Mouse (Mus musculus) heart, embryonic 10.5 days (tissue): ENCODE data around the gene Mpdu1. TPM values are rescaled to one million over a fixed set of nuclear protein-coding genes. Genes with fewer than 3 reads are reported as not detected.
"Not testable (repeated sequence)": the region's sequence is repeated elsewhere in the genome, so short reads cannot be mapped to it uniquely, and the experiment has no call there.

ENCODE experiments used
- DNase-seq: peaks from one replicate; pipeline ENCODE4 v3.0.0-alpha.2; 2017; ENCODE audit warnings: low spot score
- H3K27ac ChIP-seq: fragments of 300-500 bp; sonication (generic); 2 replicates; pipeline ENCODE4 v1.5.1; 2016; ENCODE audit warnings: mild to moderate bottlenecking
- H3K27me3 ChIP-seq: fragments of 300-500 bp; sonication (generic); 2 replicates; pipeline ENCODE4 v1.6.1; 2016; ENCODE audit warnings: mild to moderate bottlenecking; ENCODE audit not compliant: poor library complexity, insufficient read depth, severe bottlenecking
- H3K36me3 ChIP-seq: fragments of 300-500 bp; sonication (generic); 2 replicates; pipeline ENCODE4 v1.6.1; 2016; ENCODE audit warnings: mild to moderate bottlenecking, moderate library complexity
- H3K4me1 ChIP-seq: fragments of 300-500 bp; sonication (generic); 2 replicates; pipeline ENCODE4 v1.6.1; 2016; ENCODE audit warnings: mild to moderate bottlenecking
- H3K4me3 ChIP-seq: fragments of 300-500 bp; sonication (generic); 2 replicates; pipeline ENCODE4 v1.5.1; 2016; ENCODE audit warnings: mild to moderate bottlenecking, moderate library complexity
- H3K9me3 ChIP-seq: fragments of 300-500 bp; sonication (generic); 2 replicates; pipeline ENCODE4 v1.6.1; 2016; ENCODE audit warnings: mild to moderate bottlenecking, moderate library complexity
- WGBS: fragments of 180-500 bp; shearing (Covaris S2); methylation state at CpG from one replicate; pipeline ENCODE4 v1.1.7; 2016; 5-methylcytosine and 5-hydroxymethylcytosine counted together
- polyA plus RNA-seq: library from polyadenylated mRNA; unstranded; fragments of >200 nt; fragmentation: Nextera tagmentation; extraction: Ambion mirVana; gene quantifications from 2 replicates; pipeline ENCODE4 v1.2.1, GENCODE M21; 2016

Mpdu1 gene
- polyA plus RNA-seq, 1 experiment from 2014 or later: 63.7 TPM

DNA sequence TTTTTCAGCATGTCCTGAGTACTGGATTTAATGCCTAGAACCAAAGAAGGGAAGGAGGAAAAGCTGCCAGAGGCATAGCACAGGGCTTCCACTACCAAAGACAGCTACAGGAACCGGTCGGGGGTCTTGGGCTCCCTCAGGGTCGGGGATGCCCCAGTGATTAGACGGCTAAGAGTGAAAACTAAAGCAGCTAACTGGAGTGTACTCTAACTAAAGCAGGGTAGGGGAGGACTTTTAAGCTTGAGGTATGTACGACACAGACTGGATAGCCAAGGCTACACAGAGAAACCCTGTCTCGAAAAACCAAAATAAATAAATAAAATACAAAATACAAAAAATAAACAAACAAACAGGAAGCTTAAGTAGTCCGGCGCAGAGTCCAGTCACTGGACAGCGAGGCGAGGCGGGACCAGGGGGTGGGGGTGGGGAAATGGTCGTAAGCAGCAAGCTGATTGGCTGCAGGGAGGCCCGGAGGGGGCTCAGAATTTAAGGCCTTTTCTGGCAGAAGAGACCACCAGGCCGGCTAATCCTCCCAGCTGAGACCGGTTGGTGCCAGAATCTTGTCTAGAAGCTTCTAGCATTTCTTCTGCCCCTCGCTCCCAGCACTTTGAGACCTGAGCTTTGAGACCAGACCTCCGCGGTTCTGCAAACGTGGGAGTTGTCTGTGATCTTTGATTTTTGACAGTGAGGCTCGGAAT lies 40.7 kb downstream of the Mpdu1 start, which contains the start of gene Sat2:
Gene Sat2, plus strand, starts transcription at position 454 of the 698 bp plus-strand sequence.
- H3K27me3 ChIP-seq: peaks cover 3% of the 10 kb centered on the region; the same call in 1 of the 2 replicates

DNA sequence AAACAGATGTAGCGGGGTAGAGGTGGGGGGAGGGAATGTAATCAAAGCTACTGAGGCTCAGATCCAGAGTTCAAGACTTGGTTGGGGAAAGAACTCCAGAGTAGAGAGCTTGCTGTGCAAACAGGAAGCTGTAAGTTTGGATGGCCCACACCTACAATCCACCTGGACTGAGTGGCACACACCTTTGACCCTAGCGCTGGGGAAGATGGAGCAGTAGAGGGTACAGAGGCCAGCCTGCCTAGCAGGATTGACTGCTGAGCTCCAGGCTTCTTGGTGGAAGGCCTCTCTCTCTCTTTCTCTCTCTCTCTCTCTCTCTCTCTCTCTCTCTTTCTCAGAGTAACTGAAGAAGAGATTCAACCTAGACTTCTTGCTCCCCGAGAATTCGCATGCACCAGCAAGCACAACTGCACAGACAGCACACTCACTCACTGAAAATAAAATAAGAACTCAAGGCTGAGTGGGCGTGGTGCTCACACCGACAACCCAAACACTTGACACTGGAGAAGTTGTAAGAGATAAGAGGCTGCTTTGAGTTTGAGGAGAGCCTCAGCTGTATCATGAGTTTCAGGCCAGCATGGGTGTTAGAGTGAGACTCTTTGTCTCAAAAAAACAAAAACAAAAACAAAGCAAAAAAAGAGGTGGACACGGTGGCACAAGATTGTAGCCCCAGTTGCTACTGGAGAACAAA lies 41.9 kb downstream of the Mpdu1 start:
- WGBS: 66% methylated on average over 7 of the region's 7 CpGs

More for the DNA sequence above, 40.7 kb downstream of the Mpdu1 start, which contains the start of gene Sat2:
- H3K4me1 ChIP-seq: peaks cover 36% of the 10 kb centered on the region
- peak within 1 kb of the TSS; percentile 74 for H3K4me3 ChIP-seq
- peak within 1 kb of the TSS; percentile 93 for H3K27ac ChIP-seq
- H3K9me3 ChIP-seq: no peaks in the 10 kb centered on the region
- DNase-seq: peak; percentile 95
- 3% methylated on average over 20 of the region's 20 CpGs for WGBS
- H3K36me3 ChIP-seq: no peaks in the 10 kb centered on the region

DNA sequence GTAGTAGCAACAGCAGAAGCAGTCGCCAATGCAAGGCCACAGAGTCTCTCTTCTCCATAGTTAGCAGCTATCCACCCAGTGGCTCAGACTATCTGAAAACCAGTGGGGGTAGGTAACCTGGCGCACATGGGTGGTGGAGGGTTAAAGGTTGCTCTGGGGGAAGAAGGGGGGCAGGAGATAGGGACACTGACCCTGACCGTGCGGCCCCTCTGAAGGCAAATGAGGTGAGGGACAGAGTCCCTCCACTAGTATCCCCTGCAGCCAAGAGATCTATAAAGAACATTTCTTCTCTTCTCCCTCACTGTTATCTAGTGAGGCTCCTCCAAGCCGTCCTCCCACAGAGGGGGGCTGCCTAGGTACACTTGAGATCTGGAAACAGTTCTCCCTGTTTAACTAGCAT lies 44.6 kb downstream of the Mpdu1 start, which contains the start of gene Shbg:
Gene Shbg, minus strand, starts transcription at position 101 of the 400 bp plus-strand sequence.
- no peak for DNase-seq
- no peaks in the 10 kb centered on the region for H3K9me3 ChIP-seq
- H3K36me3 ChIP-seq: no peaks in the 10 kb centered on the region
- H3K27me3 ChIP-seq: peaks cover 10% of the 10 kb centered on the region; the same call in 1 of the 2 replicates
- 54% methylated on average over 5 of the region's 5 CpGs for WGBS
- H3K4me3 ChIP-seq: no peak within 1 kb of the TSS
- H3K27ac ChIP-seq: no peak within 1 kb of the TSS
- peaks cover 42% of the 10 kb centered on the region for H3K4me1 ChIP-seq

More for the DNA sequence above, 41.9 kb downstream of the Mpdu1 start:
- peaks cover 5% of the 10 kb centered on the region; the same call in 1 of the 2 replicates for H3K27me3 ChIP-seq
- no peaks in the 10 kb centered on the region for H3K9me3 ChIP-seq
- H3K27ac ChIP-seq: peak overlapping the region; percentile 93
- H3K4me1 ChIP-seq: peaks cover 37% of the 10 kb centered on the region
- no peak overlapping the region for H3K4me3 ChIP-seq
- no peak for DNase-seq
- no peaks in the 10 kb centered on the region for H3K36me3 ChIP-seq

DNA sequence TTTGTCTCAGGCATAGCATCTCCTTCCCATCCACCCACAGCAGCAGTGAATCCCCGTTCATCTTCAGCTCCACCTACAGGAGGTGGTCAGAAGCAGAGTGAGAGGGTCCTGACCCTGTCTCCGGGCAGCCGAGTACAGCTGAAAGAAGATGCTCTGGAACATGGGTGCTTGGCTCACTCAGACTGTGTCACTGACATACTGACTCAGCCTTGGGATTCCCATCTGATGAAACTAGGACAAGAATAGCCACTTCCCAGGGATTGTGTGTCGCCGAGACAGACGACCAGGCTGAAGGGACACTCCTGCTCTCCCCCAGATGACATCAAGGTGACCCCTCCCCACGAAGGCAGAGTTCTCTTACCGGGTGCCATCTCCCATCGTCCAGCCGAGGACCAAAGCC lies 45.7 kb downstream of the Mpdu1 start:
- no peaks in the 10 kb centered on the region for H3K9me3 ChIP-seq
- peaks cover 10% of the 10 kb centered on the region; the same call in 1 of the 2 replicates for H3K27me3 ChIP-seq
- no peak overlapping the region for H3K4me3 ChIP-seq
- H3K36me3 ChIP-seq: no peaks in the 10 kb centered on the region
- H3K27ac ChIP-seq: no peak overlapping the region
- DNase-seq: no peak
- peaks cover 36% of the 10 kb centered on the region for H3K4me1 ChIP-seq
- WGBS: 38% methylated on average over 10 of the region's 10 CpGs

DNA sequence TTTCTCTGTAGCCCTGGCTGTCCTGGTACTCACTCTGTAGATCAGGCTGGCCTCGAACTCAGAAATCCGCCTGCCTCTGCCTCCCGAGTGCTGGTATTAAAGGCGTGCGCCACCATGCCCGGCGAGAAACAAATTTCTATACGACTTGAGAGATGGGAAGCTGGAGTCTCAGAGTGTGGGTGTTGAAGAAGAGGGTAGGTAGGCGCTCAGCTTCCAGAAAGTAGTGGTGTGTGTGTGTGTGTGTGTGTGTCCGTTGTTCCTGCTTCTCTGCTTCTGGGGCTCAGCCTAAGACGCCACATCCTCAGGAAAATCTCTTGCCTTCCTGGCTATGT lies 48.2 kb downstream of the Mpdu1 start:
- H3K36me3 ChIP-seq, H3K27ac ChIP-seq, DNase-seq, H3K9me3 ChIP-seq, H3K27me3 ChIP-seq: not testable (repeated sequence)
- Histone ChIP-seq H3K4me1 (peaks cover 28% of the 10 kb centered on the region), H3K4me3 (peak overlapping the region; percentile 41; the same call in 1 of the 2 replicates)
- WGBS: 53% methylated on average over 11 of the region's 11 CpGs

DNA sequence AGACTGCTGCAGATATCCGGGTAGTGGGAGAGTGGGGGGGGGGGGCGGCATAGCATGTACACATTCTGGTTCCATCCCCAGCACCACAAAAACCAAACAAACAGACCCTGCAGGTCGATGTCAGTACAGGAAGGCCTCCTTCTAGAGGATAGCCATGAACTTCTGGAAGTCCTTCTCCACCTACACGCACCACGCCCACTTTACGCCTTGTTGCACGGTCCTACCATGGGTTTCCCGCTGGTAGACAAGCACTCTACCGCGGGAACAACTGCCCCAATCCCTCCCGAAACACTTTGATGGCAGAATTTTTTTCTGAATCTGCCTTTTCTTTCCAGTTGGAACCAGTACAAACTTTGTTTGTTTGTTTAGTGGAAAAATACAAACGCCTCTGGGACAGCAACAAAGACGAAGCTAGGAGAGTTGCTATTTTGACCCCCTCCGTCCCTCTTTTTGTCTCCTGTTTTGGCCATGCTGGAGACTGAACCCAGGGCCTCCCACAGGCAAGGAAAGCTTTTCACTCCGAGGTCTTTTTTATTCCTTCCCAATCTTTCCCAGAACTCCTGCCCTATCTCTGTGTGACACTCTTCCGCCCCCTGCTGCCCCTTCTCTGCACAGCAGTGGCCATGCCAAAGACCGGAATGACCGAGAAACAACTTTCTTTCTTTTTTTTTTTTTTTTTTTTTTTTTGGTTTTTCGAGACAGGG lies 48.7 kb downstream of the Mpdu1 start:
- peak overlapping the region; percentile 77 for H3K27ac ChIP-seq
- DNase-seq: peak; percentile 91
- H3K27me3 ChIP-seq: peaks cover 14% of the 10 kb centered on the region; the same call in 1 of the 2 replicates
- peaks cover 28% of the 10 kb centered on the region for H3K4me1 ChIP-seq
- no peaks in the 10 kb centered on the region for H3K36me3 ChIP-seq
- H3K4me3 ChIP-seq: peak overlapping the region; percentile 41
- WGBS: 9% methylated on average over 19 of the region's 19 CpGs
- no peaks in the 10 kb centered on the region for H3K9me3 ChIP-seq

DNA sequence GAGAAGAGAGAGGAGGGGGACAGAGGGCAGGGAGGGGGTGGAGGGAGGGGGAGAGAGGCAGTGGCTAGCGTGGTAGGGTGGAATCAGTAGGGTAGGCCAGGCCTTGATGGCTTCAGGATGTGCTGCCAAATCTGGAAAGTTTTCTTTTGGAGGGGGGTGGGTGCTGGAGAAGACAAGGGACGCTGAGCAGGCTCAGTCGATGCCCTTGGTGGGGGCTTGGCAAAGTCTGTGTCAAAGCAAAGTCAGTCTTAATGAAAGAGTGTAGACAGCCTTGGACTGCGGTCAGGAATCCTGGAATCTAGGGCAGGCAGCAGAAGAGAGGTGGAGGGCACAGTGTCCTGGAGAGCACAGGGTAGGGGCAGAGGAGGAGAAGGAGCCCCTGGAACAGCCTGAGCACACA lies 51.5 kb downstream of the Mpdu1 start:
- 0 out of 2 replicates have a peak, but pooled peaks cover 11% of the 10 kb centered on the region for H3K27me3 ChIP-seq
- no peak overlapping the region for H3K27ac ChIP-seq
- no peaks in the 10 kb centered on the region for H3K9me3 ChIP-seq
- no peak for DNase-seq
- peaks cover 18% of the 10 kb centered on the region for H3K4me1 ChIP-seq
- H3K4me3 ChIP-seq: no peak overlapping the region
- 41% methylated on average over 4 of the region's 4 CpGs for WGBS
- H3K36me3 ChIP-seq: no peaks in the 10 kb centered on the region

DNA sequence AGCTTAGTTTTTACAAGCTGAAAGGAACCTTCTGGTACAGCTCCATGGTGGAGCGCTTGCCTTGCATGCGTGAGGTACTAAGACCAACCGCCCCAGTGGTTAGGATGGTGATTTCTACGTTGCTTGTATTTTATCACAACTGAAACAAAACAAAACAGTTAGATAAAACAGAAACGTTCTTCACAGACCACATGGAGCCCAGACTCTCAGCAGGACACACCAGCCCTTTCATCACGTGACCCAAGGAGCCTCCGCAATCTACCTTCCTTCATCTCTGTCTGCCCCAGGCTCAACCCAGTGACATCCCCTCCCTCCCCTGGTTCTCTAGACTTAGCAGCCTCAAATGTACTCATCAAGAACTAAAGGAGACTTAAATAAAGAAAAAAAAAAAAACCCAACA lies 53.0 kb downstream of the Mpdu1 start:
- no peaks in the 10 kb centered on the region for H3K36me3 ChIP-seq
- DNase-seq: no peak
- H3K9me3 ChIP-seq: no peaks in the 10 kb centered on the region
- H3K27me3 ChIP-seq: 0 out of 2 replicates have a peak, but pooled peaks cover 4% of the 10 kb centered on the region
- WGBS: 48% methylated on average over 7 of the region's 7 CpGs
- no peak overlapping the region for H3K27ac ChIP-seq
- no peak overlapping the region for H3K4me3 ChIP-seq
- H3K4me1 ChIP-seq: peaks cover 32% of the 10 kb centered on the region

DNA sequence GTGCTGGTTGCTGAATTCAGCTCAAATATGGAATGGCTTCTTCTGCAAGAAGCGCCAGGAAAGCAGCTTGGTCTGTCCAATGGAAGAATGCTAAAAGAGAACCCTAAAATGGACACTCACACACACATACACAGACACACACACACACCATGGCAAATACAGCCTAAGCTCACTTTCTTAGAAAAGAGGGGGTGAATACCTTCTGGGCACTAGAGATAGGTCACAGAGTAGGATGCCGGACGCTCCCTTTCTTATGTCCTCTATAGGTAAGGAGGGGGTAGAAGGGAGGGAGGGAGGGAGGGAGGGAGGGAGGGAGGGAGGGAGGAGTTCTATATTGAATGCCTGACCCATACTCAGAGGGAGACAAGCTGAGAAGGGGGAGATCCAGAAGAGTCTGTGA lies 53.9 kb downstream of the Mpdu1 start:
- no peaks in the 10 kb centered on the region for H3K9me3 ChIP-seq
- no peak overlapping the region for H3K27ac ChIP-seq
- 0 out of 2 replicates have a peak, but pooled peaks cover 4% of the 10 kb centered on the region for H3K27me3 ChIP-seq
- H3K4me3 ChIP-seq: no peak overlapping the region
- 76% methylated on average over 3 of the region's 3 CpGs for WGBS
- peaks cover 38% of the 10 kb centered on the region for H3K4me1 ChIP-seq
- H3K36me3 ChIP-seq: no peaks in the 10 kb centered on the region
- no peak for DNase-seq

DNA sequence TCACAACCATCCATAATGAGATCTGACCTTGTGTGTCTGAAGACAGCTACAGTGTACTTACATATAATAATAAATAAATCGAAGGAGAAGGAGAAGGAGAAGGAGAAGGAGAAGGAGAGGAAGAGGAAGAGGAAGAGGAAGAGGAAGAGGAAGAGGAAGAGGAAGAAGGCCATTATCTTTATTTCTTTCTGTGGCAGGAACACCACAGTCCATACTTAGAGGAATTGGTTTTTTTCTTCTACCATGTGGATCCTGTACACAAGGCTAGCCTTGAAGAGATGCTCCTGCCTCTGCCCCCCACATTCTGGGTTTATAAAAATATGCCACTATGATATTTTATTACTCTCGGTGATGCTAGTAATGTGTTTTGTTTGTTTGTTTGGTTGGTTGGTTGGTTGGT lies 55.6 kb downstream of the Mpdu1 start:
- Histone ChIP-seq H3K4me3 (no peak overlapping the region), H3K27ac (no peak overlapping the region), H3K27me3 (0 out of 2 replicates have a peak, but pooled peaks cover 4% of the 10 kb centered on the region), H3K36me3 (no peaks in the 10 kb centered on the region), H3K4me1 (peaks cover 49% of the 10 kb centered on the region), H3K9me3 (no peaks in the 10 kb centered on the region)
- no peak for DNase-seq
- 77% methylated on average over 2 of the region's 2 CpGs for WGBS
